Mouse (Mus musculus) stomach, postnatal 0 days (tissue): Measurements from ENCODE around the gene Rabep1. TPM values are rescaled to one million over a fixed set of nuclear protein-coding genes. Genes with fewer than 3 reads are reported as not detected.

Source experiments
- ATAC-seq: fragments of 200-750 bp; cut with Nextera tagmentation; 2 replicates; pipeline ENCODE4 v1.8.0; 2017; ENCODE audit not compliant: low FRiP score, low TSS enrichment
- DNase-seq: peaks from one replicate; pipeline ENCODE4 v3.0.0-alpha.2; 2016; ENCODE audit warnings: low spot score
- H3K27ac ChIP-seq: fragments of 300-500 bp; sonication (generic); replicated peaks from 2 replicates; pipeline ENCODE4 v1.5.1; 2014; ENCODE audit warnings: mild to moderate bottlenecking, control low read depth
- H3K27me3 ChIP-seq: fragments of 300-500 bp; sonication (generic); 2 replicates; pipeline ENCODE4 v1.6.1; 2014; ENCODE audit warnings: low read length; ENCODE audit not compliant: control insufficient read depth, insufficient read depth
- H3K36me3 ChIP-seq: fragments of 300-500 bp; sonication (generic); 2 replicates; pipeline ENCODE4 v1.6.1; 2014; ENCODE audit warnings: low read length, mixed read lengths; ENCODE audit not compliant: control insufficient read depth, insufficient read depth
- H3K4me1 ChIP-seq: fragments of 300-500 bp; sonication (generic); replicated peaks from 2 replicates; pipeline ENCODE4 v1.6.1; 2014; ENCODE audit warnings: antibody characterized with exemption; ENCODE audit not compliant: control insufficient read depth, insufficient read depth
- H3K4me2 ChIP-seq: fragments of 300-500 bp; sonication (generic); replicated peaks from 2 replicates; pipeline ENCODE4 v1.6.1; 2014; ENCODE audit warnings: low read depth, mild to moderate bottlenecking, control low read depth, moderate library complexity
- H3K4me3 ChIP-seq: fragments of 300-500 bp; sonication (generic); 2 replicates; pipeline ENCODE4 v1.5.1; 2014; ENCODE audit warnings: low read depth, low read length, control low read depth
- H3K9ac ChIP-seq: fragments of 300-500 bp; sonication (generic); 2 replicates; pipeline ENCODE4 v1.6.1; 2014; ENCODE audit warnings: mild to moderate bottlenecking, low read length, control low read depth, mixed read lengths
- H3K9me3 ChIP-seq: fragments of 300-500 bp; sonication (generic); 2 replicates; pipeline ENCODE4 v1.6.1; 2016; ENCODE audit warnings: low read length; ENCODE audit not compliant: control insufficient read depth
- CTCF ChIP-seq: IDR thresholded peaks from 2 replicates; pipeline ENCODE4 v1.5.1; 2016; ENCODE audit warnings: antibody characterized with exemption, low read depth, mild to moderate bottlenecking, moderate library complexity
- EP300 ChIP-seq: optimal IDR thresholded peaks from 2 replicates; pipeline ENCODE3; 2016; ENCODE audit warnings: antibody characterized with exemption
- WGBS: fragments of 180-500 bp; shearing (Covaris S2); extraction: QIAGEN DNeasy Blood & Tissue Kit; methylation state at CpG from one replicate; pipeline ENCODE4 v1.1.7; 2014; 5-methylcytosine and 5-hydroxymethylcytosine counted together
- polyA plus RNA-seq: library from polyadenylated mRNA; unstranded; fragments of >200 nt; fragmentation: Nextera tagmentation; extraction: Ambion mirVana; gene quantifications from 2 replicates; pipeline ENCODE4 v1.2.1, GENCODE M21; 2015

Gene Rabep1
- polyA plus RNA-seq, 1 experiment from 2014 or later = 17.5 TPM

- Histone ChIP-seq H3K27ac (peak overlapping the region; percentile 85), H3K9ac (peak overlapping the region; percentile 91), H3K4me3 (peak overlapping the region; percentile 93), H3K9me3 (no peaks in the 10 kb centered on the region), H3K27me3 (no peaks in the 10 kb centered on the region), H3K4me1 (no peaks in the 10 kb centered on the region), H3K4me2 (peak overlapping the region; percentile 73), H3K36me3 (peaks cover 4% of the 10 kb centered on the region; the same call in 1 of the 2 replicates)
- TF ChIP-seq CTCF (no peak), EP300 (no peak)
- ATAC-seq (peak; percentile 4), DNase-seq (no peak)
- under 1% methylated on average over 25 of the region's 25 CpGs for WGBS
These were observed 124.8 kb downstream of the Rabep1 start for GRCm38 (mm10) chr11:70969271-70969794.

GRCm38 (mm10) chr11:70969821-70970559, 125.4 kb downstream of the Rabep1 start, which contains the start of the genes Nup88 and Rpain:
Nup88 (minus strand) TSS chr11:70969973.
Rpain (plus strand) TSS chr11:70970213.
- no peaks in the 10 kb centered on the region for H3K9me3 ChIP-seq
- peak; percentile 96 for DNase-seq
- H3K4me1 ChIP-seq = no peaks in the 10 kb centered on the region
- no peak for TF ChIP-seq CTCF
- no peak for TF ChIP-seq EP300
- peak within 1 kb of the TSS; percentile 85 for H3K27ac ChIP-seq
- ATAC-seq = peak; percentile 96
- peak within 1 kb of the TSS; percentile 93 for H3K4me3 ChIP-seq
- peak within 1 kb of the TSS; percentile 79 for H3K4me2 ChIP-seq
- H3K9ac ChIP-seq = peak within 1 kb of the TSS; percentile 91
- WGBS = 0% methylated on average over 42 of the region's 43 CpGs
- H3K36me3 ChIP-seq = peaks cover 4% of the 10 kb centered on the region
- H3K27me3 ChIP-seq = no peaks in the 10 kb centered on the region

GRCm38 (mm10) chr11:70970560-70971540, 126.3 kb downstream of the Rabep1 start:
- Histone ChIP-seq H3K4me1 (no peaks in the 10 kb centered on the region), H3K4me2 (peak overlapping the region; percentile 79), H3K36me3 (peaks cover 7% of the 10 kb centered on the region), H3K4me3 (peak overlapping the region; percentile 93), H3K27ac (peak overlapping the region; percentile 74), H3K9ac (peak overlapping the region; percentile 60), H3K27me3 (no peaks in the 10 kb centered on the region), H3K9me3 (no peaks in the 10 kb centered on the region)
- ATAC-seq (peak; percentile 18), DNase-seq (no peak)
- WGBS = 14% methylated on average over 24 of the region's 24 CpGs
- peak; percentile 46 for TF ChIP-seq CTCF
- no peak for TF ChIP-seq EP300

GRCm38 (mm10) chr11:70972586-70972985, 128.0 kb downstream of the Rabep1 start:
- no peak overlapping the region for H3K27ac ChIP-seq
- H3K9ac ChIP-seq = no peak overlapping the region
- no peak overlapping the region for H3K4me2 ChIP-seq
- H3K4me3 ChIP-seq = no peak overlapping the region
- H3K36me3 ChIP-seq = peaks cover 15% of the 10 kb centered on the region
- TF ChIP-seq EP300 = no peak
- no peak for TF ChIP-seq CTCF
- WGBS = 80% methylated on average over 1 of the region's 1 CpGs
- H3K4me1 ChIP-seq = no peaks in the 10 kb centered on the region
- no peaks in the 10 kb centered on the region for H3K27me3 ChIP-seq
- no peak for ATAC-seq
- DNase-seq = no peak
- H3K9me3 ChIP-seq = no peaks in the 10 kb centered on the region

- peak; percentile 34 for DNase-seq
- Histone ChIP-seq H3K9ac (no peak overlapping the region), H3K27ac (no peak overlapping the region), H3K9me3 (no peaks in the 10 kb centered on the region), H3K4me1 (no peaks in the 10 kb centered on the region), H3K27me3 (no peaks in the 10 kb centered on the region), H3K4me2 (no peak overlapping the region), H3K4me3 (no peak overlapping the region), H3K36me3 (peaks cover 23% of the 10 kb centered on the region)
- no peak for ATAC-seq
- TF ChIP-seq EP300 = no peak
- peak; percentile 68 for TF ChIP-seq CTCF
- 67% methylated on average over 4 of the region's 4 CpGs for WGBS
These were observed 129.4 kb downstream of the Rabep1 start for GRCm38 (mm10) chr11:70973947-70974346.
